7 mouse cellular contexts compared by ENCODE assay signal in genomic region chr13:58177511-58178208, GRCm38 (mm10). TPM values are rescaled to one million over a fixed set of nuclear protein-coding genes. Genes with fewer than 3 reads are reported as not detected.
A peak's percentile ranks its signal among the peaks of the same experiment; 100 is the strongest.
DNase-seq lines count a peak whose midpoint lies in the region.

No protein-coding gene starts in this region.

- DNase-seq in T-cell, adult 2 months (ENCODE audit: low spot score) = peak; percentile 93
- peak; percentile 99 for DNase-seq in adrenal gland, adult 8-10 months
- peak; percentile 100 for DNase-seq in gastrocnemius, adult 8-10 months (ENCODE audit: low spot score in 2 of 2)
- DNase-seq in layer of hippocampus, adult 8-10 months (ENCODE audit: low spot score in 2 of 2) = peak; percentile 100
- DNase-seq in ovary, adult 18-20 months (ENCODE audit: low spot score) = peak; percentile 99
- peak; percentile 100 for DNase-seq in urinary bladder, adult 2 months (ENCODE audit: low spot score)
- no peak for DNase-seq in embryo, embryonic 10 days (ENCODE audit: low spot score)

RNA-seq across cellular contexts. Expression of gene Idnk, which starts 20.2 kb away (rescaled TPM):
- total RNA-seq in adrenal gland, adult 8-10 months (2022) = 10 to 100 TPM; 59.2 to 71.4 (median 63.6) TPM
- 1 to 10 TPM; 7.7 to 9.3 (median 8.3) TPM for total RNA-seq in gastrocnemius, adult 8-10 months (2022)
- 10 to 100 TPM; 29.5 to 39.2 (median 33.4) TPM for total RNA-seq in layer of hippocampus, adult 8-10 months (2022)
- 35.3 and 38.1 TPM in 2 replicates for polyA plus RNA-seq in urinary bladder, adult 2 months (2012; rRNA removed)

RNA-seq across cellular contexts. Expression of gene Ubqln1, which starts 37.8 kb away (rescaled TPM):
- total RNA-seq in adrenal gland, adult 8-10 months (2022) = 100 to 1,000 TPM in 3 of 4 experiments, 10 to 100 TPM in 1; 97.7 to 135 (median 106) TPM
- total RNA-seq in gastrocnemius, adult 8-10 months (2022) = 10 to 100 TPM; 46.2 to 51.9 (median 49.8) TPM
- 100 to 1,000 TPM; 139 to 165 (median 152) TPM for total RNA-seq in layer of hippocampus, adult 8-10 months (2022)
- polyA plus RNA-seq in urinary bladder, adult 2 months (2012; rRNA removed) = 52.2 and 56.8 TPM in 2 replicates

RNA-seq across cellular contexts. Expression of gene Hnrnpa0, which starts 49.3 kb away (rescaled TPM):
- 100 to 1,000 TPM; 104 to 131 (median 119) TPM for total RNA-seq in adrenal gland, adult 8-10 months (2022)
- total RNA-seq in gastrocnemius, adult 8-10 months (2022) = 10 to 100 TPM; 27.2 to 39.3 (median 33.8) TPM
- total RNA-seq in layer of hippocampus, adult 8-10 months (2022) = 100 to 1,000 TPM in 2 of 4 experiments, 10 to 100 TPM in 2; 91.1 to 119 (median 106) TPM
- polyA plus RNA-seq in urinary bladder, adult 2 months (2012; rRNA removed) = 77.7 and 79.7 TPM in 2 replicates
